Mouse (Mus musculus): ENCODE measurements around the gene Esrrb.

DNA sequence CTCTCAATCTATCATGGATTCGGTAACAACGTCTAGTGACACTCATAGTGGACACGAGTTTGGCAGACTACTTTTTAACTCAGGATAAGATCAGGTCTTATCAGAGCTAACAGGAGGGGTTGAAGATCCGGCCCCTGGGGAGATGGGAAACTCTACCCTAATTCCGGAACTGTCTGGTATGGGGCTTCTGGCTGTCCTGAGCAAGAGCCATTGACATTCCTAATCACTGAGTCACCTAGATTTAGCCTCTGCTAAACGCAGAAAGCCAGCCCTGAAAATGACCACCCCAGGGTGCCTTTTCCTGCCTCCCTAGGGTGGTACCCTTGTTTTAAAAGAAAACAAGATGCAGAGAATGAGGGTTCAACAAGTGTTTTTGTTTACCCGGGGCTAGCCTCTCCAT, 34.4 kb downstream of the Esrrb start:
- TF ChIP-seq CTCF (IDR thresholded peaks at IDR 0.05; ENCODE audit: low read depth) (no peak), EP300 (IDR thresholded peaks at IDR 0.05; ENCODE audit: low read depth) (no peak)
